Mouse (Mus musculus) brain, adult 2 months (tissue): ENCODE measurements at regions not wholly inside any gene's neighbourhood (a gene's known extent, or its start where the extent isn't known, plus 50 kb on each side); places are given as distances from the start of the nearest gene placed in this dataset.
A peak's percentile ranks its signal among the peaks of the same experiment; 100 is the strongest.
"Not testable (repeated sequence)": the region's sequence is repeated elsewhere in the genome, so short reads cannot be mapped to it uniquely, and the experiment has no call there.

ENCODE experiments used
- DNase-seq: peaks from one replicate; pipeline ENCODE4 v3.0.0; 2011; ENCODE audit warnings: low read depth, low spot score

- no peak for DNase-seq
Observed at GRCm38 (mm10) chrX:157107747-157108146, 307.4 kb downstream of the Phex start.

DNA sequence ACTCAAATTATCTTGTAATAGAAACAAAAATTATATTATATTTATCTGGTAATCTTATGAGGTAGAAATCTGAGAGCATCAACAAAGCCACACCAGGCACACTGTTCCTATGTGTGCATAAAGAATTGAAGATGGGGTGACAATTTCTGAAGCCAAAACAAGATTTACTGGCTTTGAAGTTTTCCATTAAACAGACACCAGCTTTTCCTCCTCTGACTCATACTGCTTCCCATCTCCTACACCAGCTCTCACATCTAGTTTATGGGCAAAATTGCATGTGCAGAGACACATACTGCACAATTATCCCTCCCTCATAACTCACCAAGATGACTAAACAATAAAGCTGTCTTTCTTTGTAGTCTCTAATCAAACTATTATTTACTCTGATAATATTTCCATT, 335.1 kb downstream of the Phex start:
- peak; percentile 64 for DNase-seq

- peak; percentile 89 for DNase-seq
Observed at GRCm38 (mm10) chrX:157079606-157080005, 335.5 kb downstream of the Phex start.

DNA sequence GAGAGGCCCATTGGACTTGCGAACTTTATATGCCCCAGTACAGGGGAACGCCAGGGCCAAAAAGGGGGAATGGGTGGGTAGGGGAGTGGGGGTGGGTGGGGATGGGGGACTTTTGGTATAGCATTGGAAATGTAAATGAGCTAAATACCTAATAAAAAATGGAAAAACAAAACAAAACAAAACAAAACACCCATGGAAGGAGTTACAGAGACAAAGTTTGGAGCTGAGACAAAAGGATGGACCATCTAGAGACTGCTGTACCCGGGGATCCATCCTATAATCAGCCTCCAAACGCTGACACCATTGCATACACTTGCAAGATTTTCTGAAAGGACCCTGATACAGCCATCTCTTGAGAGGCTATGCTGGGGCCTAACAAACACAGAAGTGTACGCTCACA, 337.1 kb downstream of the Phex start:
- DNase-seq = not testable (repeated sequence)

GRCm38 (mm10) chrX:157076193-157076592, 338.9 kb downstream of the Phex start:
- DNase-seq = no peak

- peak; percentile 17 for DNase-seq
Observed at GRCm38 (mm10) chrX:157051629-157052315, 363.3 kb downstream of the Phex start.

DNA sequence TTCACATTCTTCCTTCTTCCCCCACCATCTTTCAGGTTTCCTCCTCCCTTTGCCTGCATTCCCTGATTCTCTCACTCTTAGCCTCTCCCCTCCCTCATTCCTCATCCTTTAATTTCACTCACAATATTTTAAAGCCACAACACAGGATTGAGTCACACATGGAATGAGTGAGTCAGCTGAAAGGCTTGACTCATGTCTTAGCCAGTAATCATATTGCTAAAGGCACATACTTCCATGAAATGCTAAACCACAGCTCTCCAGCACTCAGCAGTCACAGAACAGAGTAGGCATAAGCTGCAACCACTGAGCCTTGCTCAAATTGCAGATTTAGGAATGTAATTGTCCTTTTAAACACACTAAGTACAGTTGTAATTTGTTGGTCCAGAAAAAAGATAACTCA, 386.2 kb downstream of the Phex start:
- DNase-seq = peak; percentile 43

GRCm38 (mm10) chrX:157024343-157024742, 390.8 kb downstream of the Phex start:
- DNase-seq = no peak

DNA sequence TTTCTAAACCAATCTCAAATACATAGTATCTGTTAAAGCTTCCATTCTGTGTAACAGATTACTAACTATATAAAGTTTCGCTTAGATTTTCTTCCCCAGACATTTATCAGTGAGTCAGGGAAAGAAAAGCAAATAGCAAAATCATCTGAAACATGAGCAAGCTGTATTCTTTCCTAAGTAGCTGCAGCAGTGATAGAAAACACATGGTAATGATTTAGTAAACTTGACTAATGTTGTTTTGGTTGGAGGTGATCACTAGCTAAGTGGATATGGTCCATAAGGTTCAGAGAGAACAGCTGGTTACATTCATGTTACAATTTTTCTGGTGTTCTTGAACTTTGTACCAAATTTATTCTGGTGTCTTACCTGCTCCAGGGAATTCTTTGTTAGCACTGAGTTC, 393.3 kb downstream of the Phex start:
- DNase-seq = no peak

DNA sequence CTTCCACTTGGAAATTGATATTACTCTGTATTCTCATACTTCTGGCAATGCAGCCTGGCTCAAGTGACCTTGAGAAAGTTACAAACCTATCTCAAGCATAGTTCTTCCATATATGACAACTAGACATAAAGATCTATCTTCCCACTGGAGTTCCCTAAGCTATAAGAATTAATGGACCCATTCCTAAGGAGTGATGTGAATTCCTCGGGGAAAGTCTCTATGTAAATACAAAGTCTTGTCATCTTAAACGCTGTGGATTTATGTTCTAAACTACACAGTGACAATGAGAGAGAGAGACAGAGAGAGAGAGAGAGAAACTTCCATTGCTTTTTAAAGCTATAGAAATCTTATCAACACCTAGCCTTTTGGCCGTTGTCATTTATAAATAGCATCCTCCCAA, 394.8 kb downstream of the Phex start:
- DNase-seq = no peak

DNA sequence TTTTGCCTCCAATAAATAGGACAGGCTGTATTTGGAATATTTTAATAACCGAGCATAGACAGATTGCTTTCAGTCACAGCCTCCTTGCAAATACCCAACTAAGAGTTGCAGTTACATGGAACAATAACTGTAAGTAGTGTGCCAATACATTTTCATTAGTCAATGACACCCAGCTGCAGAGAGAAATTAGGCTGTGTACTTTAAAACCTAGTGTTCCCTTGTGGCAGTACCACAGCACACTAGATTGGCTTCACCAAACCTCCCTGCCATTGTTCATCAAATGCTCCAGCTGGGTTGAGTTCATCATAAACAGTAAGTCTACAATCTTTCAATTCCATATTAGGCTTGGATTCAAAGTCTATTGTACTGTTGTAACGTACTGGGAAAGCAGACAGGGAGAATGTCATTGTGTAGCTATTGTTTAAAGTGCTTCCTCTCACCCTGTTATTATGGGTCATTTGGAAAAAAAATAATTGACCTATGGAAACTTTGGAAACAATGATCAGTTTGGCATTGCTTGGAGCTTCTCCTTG, 425.1 kb downstream of the Phex start:
- no peak for DNase-seq

GRCm38 (mm10) chrX:156947093-156947492, 468.0 kb downstream of the Phex start:
- no peak for DNase-seq

DNA sequence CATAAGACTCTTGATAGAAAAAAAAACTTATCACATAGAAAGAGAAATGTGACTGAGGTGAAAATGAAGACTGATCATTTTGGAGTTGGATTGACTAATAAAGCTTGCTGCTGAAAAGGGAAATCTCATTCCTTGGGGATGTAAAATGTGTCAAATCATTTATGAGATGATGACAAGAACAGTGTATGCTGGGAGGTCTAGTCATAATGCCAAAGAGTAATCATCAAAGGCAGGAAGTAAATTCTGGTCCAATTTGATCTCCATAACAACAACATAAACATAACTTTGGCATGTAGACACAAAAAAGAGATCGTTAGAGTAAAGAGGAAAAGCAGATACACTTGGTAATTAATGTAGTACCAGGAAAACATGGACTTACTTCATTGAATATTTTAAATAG, 470.9 kb downstream of the Phex start:
- no peak for DNase-seq

GRCm38 (mm10) chrX:156913363-156913762, 501.7 kb downstream of the Phex start:
- DNase-seq = peak; percentile 22
